Mouse (Mus musculus) forebrain, embryonic 13.5 days (tissue): ENCODE measurements around the gene Iqgap3. TPM values are rescaled to one million over a fixed set of nuclear protein-coding genes. Genes with fewer than 3 reads are reported as not detected.

ENCODE experiments used
- ATAC-seq: fragments of 200-750 bp; cut with Nextera tagmentation; 2 replicates; pipeline ENCODE4 v1.8.0; 2017
- H3K27ac ChIP-seq: fragments of 300-500 bp; sonication (generic); 2 replicates; pipeline ENCODE4 v1.5.1; 2015; ENCODE audit warnings: inconsistent platforms, mild to moderate bottlenecking, moderate library complexity
- H3K27me3 ChIP-seq: fragments of 300-500 bp; sonication (generic); 2 replicates; pipeline ENCODE4 v1.6.1; 2015; ENCODE audit warnings: mild to moderate bottlenecking, inconsistent platforms
- H3K36me3 ChIP-seq: fragments of 300-500 bp; sonication (generic); 2 replicates; pipeline ENCODE4 v1.6.1; 2015; ENCODE audit warnings: mild to moderate bottlenecking, inconsistent platforms; ENCODE audit not compliant: poor library complexity, severe bottlenecking
- H3K4me1 ChIP-seq: fragments of 300-500 bp; sonication (generic); 2 replicates; pipeline ENCODE4 v1.6.1; 2015; ENCODE audit warnings: inconsistent platforms
- H3K4me2 ChIP-seq: fragments of 300-500 bp; sonication (generic); 2 replicates; pipeline ENCODE4 v1.6.1; 2015; ENCODE audit warnings: inconsistent platforms, mild to moderate bottlenecking, moderate library complexity
- H3K4me3 ChIP-seq: fragments of 300-500 bp; sonication (generic); 2 replicates; pipeline ENCODE4 v1.5.1; 2015; ENCODE audit warnings: mild to moderate bottlenecking, inconsistent platforms
- H3K9ac ChIP-seq: fragments of 300-500 bp; sonication (generic); 2 replicates; pipeline ENCODE4 v1.6.1; 2015; ENCODE audit warnings: mild to moderate bottlenecking, inconsistent platforms
- H3K9me3 ChIP-seq: fragments of 300-500 bp; sonication (generic); replicated peaks from 2 replicates; pipeline ENCODE4 v1.6.1; 2016; ENCODE audit warnings: inconsistent platforms
- WGBS: fragments of 180-500 bp; shearing (Covaris S2); methylation state at CpG from one replicate; pipeline ENCODE4 v1.1.7; 2015; 5-methylcytosine and 5-hydroxymethylcytosine counted together
- polyA plus RNA-seq: library from polyadenylated mRNA; unstranded; fragments of >200 nt; fragmentation: Nextera tagmentation; extraction: Ambion mirVana; gene quantifications from 2 replicates; pipeline ENCODE4 v1.2.1, GENCODE M21; 2015

Iqgap3 gene
- polyA plus RNA-seq, 1 experiment from 2014 or later: 13.8 TPM

DNA sequence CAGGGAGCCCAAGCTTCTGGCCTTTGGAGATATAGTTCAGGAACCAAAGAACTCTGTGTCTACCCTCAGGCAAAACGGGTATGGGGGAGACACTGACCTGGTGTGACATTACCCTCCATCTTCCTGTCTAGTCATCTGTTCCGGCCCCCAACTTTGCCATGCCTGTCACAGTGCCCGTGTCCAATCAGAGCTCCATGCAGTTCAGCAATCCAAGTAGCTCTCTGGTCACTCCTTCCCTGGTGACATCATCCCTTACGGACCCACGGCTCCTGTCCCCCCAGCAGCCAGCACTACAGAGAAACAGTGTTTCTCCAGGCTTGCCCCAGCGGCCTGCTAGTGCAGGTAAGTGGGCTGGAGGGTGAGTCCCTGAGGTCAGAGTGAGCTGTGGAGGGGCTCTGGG, 77.2 kb downstream of the Iqgap3 start:
- H3K36me3 ChIP-seq: peaks cover 81% of the 10 kb centered on the region
- WGBS: 85% methylated on average over 6 of the region's 6 CpGs
- H3K9me3 ChIP-seq: no peaks in the 10 kb centered on the region

DNA sequence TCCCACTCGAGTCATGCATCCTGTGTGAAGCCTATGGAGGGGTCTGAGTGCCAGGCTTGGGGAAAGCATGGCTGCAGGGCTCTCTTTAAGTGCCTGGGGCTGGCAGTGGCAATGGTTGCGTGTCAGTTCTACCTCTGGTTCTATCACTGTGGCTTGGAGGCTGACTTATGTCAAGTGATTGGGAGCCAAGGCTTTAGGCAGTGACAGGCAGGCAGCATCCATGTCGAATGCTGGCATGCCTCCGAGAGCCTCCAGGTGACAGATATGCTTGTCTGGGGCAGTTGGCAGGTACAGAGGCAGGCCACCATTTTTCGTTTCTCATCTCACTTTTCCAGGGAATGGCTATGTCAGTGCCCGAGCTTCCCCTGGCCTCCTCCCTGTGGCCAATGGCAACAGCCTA, 79.1 kb downstream of the Iqgap3 start:
- no peaks in the 10 kb centered on the region for H3K27me3 ChIP-seq
- no peak overlapping the region for H3K4me2 ChIP-seq
- no peak overlapping the region for H3K4me3 ChIP-seq
- H3K27ac ChIP-seq: no peak overlapping the region
- peaks cover 23% of the 10 kb centered on the region for H3K4me1 ChIP-seq
- peaks cover 94% of the 10 kb centered on the region for H3K36me3 ChIP-seq
- no peaks in the 10 kb centered on the region for H3K9me3 ChIP-seq
- no peak overlapping the region for H3K9ac ChIP-seq
- 80% methylated on average over 6 of the region's 6 CpGs for WGBS
- ATAC-seq: no peak

More for the DNA sequence above, 77.2 kb downstream of the Iqgap3 start:
- H3K4me1 ChIP-seq: peaks cover 16% of the 10 kb centered on the region
- no peak overlapping the region for H3K4me3 ChIP-seq
- H3K27ac ChIP-seq: no peak overlapping the region; the same call in 1 of the 2 replicates
- no peak overlapping the region for H3K4me2 ChIP-seq
- no peaks in the 10 kb centered on the region for H3K27me3 ChIP-seq
- ATAC-seq: no peak
- H3K9ac ChIP-seq: no peak overlapping the region

DNA sequence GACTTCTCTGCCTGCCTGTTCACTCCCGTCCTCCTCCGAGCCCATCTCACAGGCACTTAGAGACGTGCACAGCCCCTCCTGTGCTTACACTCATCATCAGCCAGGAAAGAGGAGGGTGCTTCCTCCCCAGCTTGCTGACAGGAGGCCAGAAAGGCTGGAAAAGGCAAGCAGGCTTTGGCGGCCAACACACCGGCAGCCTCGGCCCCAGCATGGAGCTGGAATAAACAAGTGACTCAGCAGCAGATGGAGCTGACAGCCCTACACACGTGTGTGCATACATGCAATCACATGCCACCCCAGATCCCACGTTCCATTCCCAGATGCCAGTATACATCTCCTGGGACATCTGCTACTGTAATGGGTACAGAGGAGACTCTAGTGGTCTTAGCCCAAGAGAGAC, 80.5 kb downstream of the Iqgap3 start:
- Histone ChIP-seq H3K4me3 (no peak overlapping the region), H3K27ac (no peak overlapping the region), H3K9me3 (no peaks in the 10 kb centered on the region), H3K9ac (no peak overlapping the region), H3K4me1 (peaks cover 21% of the 10 kb centered on the region), H3K27me3 (no peaks in the 10 kb centered on the region), H3K4me2 (no peak overlapping the region), H3K36me3 (peaks cover 93% of the 10 kb centered on the region)
- peak; percentile 19; the same call in 1 of the 2 replicates for ATAC-seq
- whole genome bisulfite sequencing: 65% methylated on average over 8 of the region's 8 CpGs

- Histone ChIP-seq H3K9ac (no peak overlapping the region), H3K27ac (no peak overlapping the region), H3K4me1 (peaks cover 16% of the 10 kb centered on the region), H3K36me3 (peaks cover 96% of the 10 kb centered on the region), H3K4me3 (no peak overlapping the region), H3K27me3 (no peaks in the 10 kb centered on the region), H3K9me3 (no peaks in the 10 kb centered on the region), H3K4me2 (no peak overlapping the region)
- no peak for ATAC-seq
- WGBS: 67% methylated on average over 4 of the region's 4 CpGs
These were observed 81.0 kb downstream of the Iqgap3 start for GRCm38 (mm10) chr3:88162811-88163210.

GRCm38 (mm10) chr3:88163847-88164246, 82.1 kb downstream of the Iqgap3 start:
- no peaks in the 10 kb centered on the region for H3K9me3 ChIP-seq
- H3K27ac ChIP-seq: no peak overlapping the region
- ATAC-seq: no peak
- H3K36me3 ChIP-seq: peaks cover 96% of the 10 kb centered on the region
- peaks cover 15% of the 10 kb centered on the region for H3K4me1 ChIP-seq
- H3K4me2 ChIP-seq: no peak overlapping the region
- 43% methylated on average over 3 of the region's 3 CpGs for WGBS
- H3K27me3 ChIP-seq: no peaks in the 10 kb centered on the region
- 0 out of 2 replicates have a peak overlapping the region, but pooled peaks have one; percentile 13 for H3K9ac ChIP-seq
- H3K4me3 ChIP-seq: no peak overlapping the region

DNA sequence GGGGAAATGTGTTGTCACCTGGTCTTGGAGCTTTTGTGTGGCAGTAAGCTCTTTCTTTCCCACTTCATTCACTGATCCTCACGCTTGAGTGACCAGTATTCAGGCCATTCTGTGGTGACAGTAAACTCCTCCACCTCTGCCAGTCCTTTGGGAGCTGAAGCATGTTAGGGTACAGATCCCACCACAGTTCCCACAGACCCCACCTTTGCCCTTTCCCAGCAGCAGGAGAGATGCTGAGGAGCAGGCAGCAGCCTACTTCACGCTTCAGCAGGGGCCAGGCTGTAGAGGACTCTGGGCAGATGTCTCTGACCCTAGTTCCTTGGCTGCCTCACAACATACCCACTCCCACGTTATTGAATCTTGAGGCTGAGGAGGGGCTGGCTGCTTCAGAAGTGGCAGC, 82.5 kb downstream of the Iqgap3 start:
- no peaks in the 10 kb centered on the region for H3K27me3 ChIP-seq
- no peaks in the 10 kb centered on the region for H3K9me3 ChIP-seq
- no peak for ATAC-seq
- no peak overlapping the region for H3K4me3 ChIP-seq
- H3K27ac ChIP-seq: 0 out of 2 replicates have a peak overlapping the region, but pooled peaks have one; percentile 1
- no peak overlapping the region for H3K9ac ChIP-seq
- H3K36me3 ChIP-seq: peaks cover 96% of the 10 kb centered on the region
- H3K4me2 ChIP-seq: no peak overlapping the region
- peaks cover 15% of the 10 kb centered on the region for H3K4me1 ChIP-seq
- WGBS: 30% methylated on average over 3 of the region's 3 CpGs

- H3K27me3 ChIP-seq: no peaks in the 10 kb centered on the region
- no peak overlapping the region for H3K4me3 ChIP-seq
- peaks cover 15% of the 10 kb centered on the region for H3K4me1 ChIP-seq
- no peak overlapping the region for H3K27ac ChIP-seq
- no peak overlapping the region for H3K9ac ChIP-seq
- no peak overlapping the region for H3K4me2 ChIP-seq
- H3K36me3 ChIP-seq: peaks cover 96% of the 10 kb centered on the region
- H3K9me3 ChIP-seq: no peaks in the 10 kb centered on the region
- WGBS: 94% methylated on average over 5 of the region's 5 CpGs
- no peak for ATAC-seq
These were observed 84.3 kb downstream of the Iqgap3 start for GRCm38 (mm10) chr3:88166056-88166455.

- H3K9me3 ChIP-seq: no peaks in the 10 kb centered on the region
- no peak overlapping the region for H3K9ac ChIP-seq
- H3K4me3 ChIP-seq: no peak overlapping the region
- 88% methylated on average over 5 of the region's 5 CpGs for WGBS
- H3K27me3 ChIP-seq: no peaks in the 10 kb centered on the region
- no peaks in the 10 kb centered on the region for H3K4me1 ChIP-seq
- H3K4me2 ChIP-seq: no peak overlapping the region
- H3K27ac ChIP-seq: no peak overlapping the region
- peaks cover 68% of the 10 kb centered on the region for H3K36me3 ChIP-seq
- no peak for ATAC-seq
These were observed 88.6 kb downstream of the Iqgap3 start for GRCm38 (mm10) chr3:88170361-88170760.

Other genes with a start within 250 kb of the Iqgap3 start
- gene Sh2d2a, start 235.2 kb upstream of the Iqgap3 start, polyA plus RNA-seq: not detected in 2 replicates
- gene Prcc, start 196.4 kb upstream of the Iqgap3 start, polyA plus RNA-seq: 14.5 TPM in 2 replicates
- 106 and 147 TPM in 2 replicates for gene Hdgf, start 175.7 kb upstream of the Iqgap3 start, polyA plus RNA-seq
- 70.2 and 77.2 TPM in 2 replicates for gene Mrpl24, start 162.5 kb upstream of the Iqgap3 start, polyA plus RNA-seq
- gene Isg20l2, start 151.7 kb upstream of the Iqgap3 start, polyA plus RNA-seq: 61.8 and 63.0 TPM in 2 replicates
- gene Rrnad1, start 151.3 kb upstream of the Iqgap3 start, polyA plus RNA-seq: 20.7 and 22.7 TPM in 2 replicates
- gene Crabp2, start 133.3 kb upstream of the Iqgap3 start, polyA plus RNA-seq: 67.1 and 89.5 TPM in 2 replicates
- 76.3 and 79.9 TPM in 2 replicates for gene Nes, start 110.9 kb upstream of the Iqgap3 start, polyA plus RNA-seq
- 9.5 and 9.6 TPM in 2 replicates for gene Bcan, start 81.7 kb upstream of the Iqgap3 start, polyA plus RNA-seq
- 0.11 and 0.36 TPM in 2 replicates for gene Hapln2, start 54.4 kb upstream of the Iqgap3 start, polyA plus RNA-seq
- 29.7 and 30.7 TPM in 2 replicates for gene Gpatch4, start 38.9 kb upstream of the Iqgap3 start, polyA plus RNA-seq
- gene Naxe, start 23.5 kb upstream of the Iqgap3 start, polyA plus RNA-seq: 154 and 157 TPM in 2 replicates
- not detected in 2 replicates for gene Ttc24, start 3.7 kb upstream of the Iqgap3 start, polyA plus RNA-seq
- 15.0 and 16.5 TPM in 2 replicates for gene Mef2d, start 60.4 kb downstream of the Iqgap3 start, polyA plus RNA-seq
- 0.18 and 0.26 TPM in 2 replicates for gene Rhbg, start 172.7 kb downstream of the Iqgap3 start, polyA plus RNA-seq
- gene Gm38392, start 205.2 kb downstream of the Iqgap3 start, polyA plus RNA-seq: 0.31 TPM in 1 of 2 replicates, not detected in the other
- gene Tsacc, start 215.0 kb downstream of the Iqgap3 start, polyA plus RNA-seq: 11.9 and 12.3 TPM in 2 replicates
- 612 and 636 TPM in 2 replicates for gene Cct3, start 215.1 kb downstream of the Iqgap3 start, polyA plus RNA-seq
- gene Glmp, start 243.1 kb downstream of the Iqgap3 start, polyA plus RNA-seq: 82.5 and 100 TPM in 2 replicates